10 mouse cellular contexts compared by ENCODE assay signal in the genomic region with DNA sequence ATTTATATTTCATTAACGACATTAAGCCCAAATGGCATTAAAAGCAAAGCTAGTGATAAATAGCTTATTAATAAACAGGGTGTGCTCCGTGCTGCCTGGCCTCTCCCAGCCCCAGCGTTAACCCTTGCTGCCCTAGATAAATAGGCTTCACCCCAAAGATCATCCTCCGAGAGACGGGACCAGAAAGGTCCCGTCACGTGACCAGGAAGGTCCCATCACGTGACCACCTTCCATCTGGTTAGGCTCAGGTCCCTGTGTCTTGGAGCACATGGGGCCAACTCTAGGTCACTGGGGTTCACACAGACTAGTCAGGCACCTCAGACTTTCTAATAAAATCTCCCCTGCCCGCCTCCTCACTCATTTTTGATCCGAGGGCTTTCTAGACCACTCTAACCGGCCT. TPM values are rescaled to one million over a fixed set of nuclear protein-coding genes. Genes with fewer than 3 reads are reported as not detected.
DNase-seq lines count a peak whose midpoint lies in the region; ATAC-seq and TF ChIP-seq lines count a peak whose summit lies in the region.
"Had no signal": no experiment of that assay in that cellular context is flagged by ENCODE, and none has a peak within 500 bp of the region (broad histone marks: within the 10 kb centered on the region; RNA-seq: fewer than 3 reads in every experiment).

No protein-coding gene starts in this region.

- H3K36me3 ChIP-seq in hindbrain, embryonic 15.5 days: no peaks in the 10 kb centered on the region
- H3K36me3 ChIP-seq in hindbrain, embryonic 10.5 days: no peaks in the 10 kb centered on the region
- H3K36me3 ChIP-seq in testis, adult 2 months (ENCODE audit: control insufficient read depth, insufficient read depth, low read length): no peaks in the 10 kb centered on the region
- H3K36me3 ChIP-seq in limb, embryonic 13.5 days: no peaks in the 10 kb centered on the region

- TF ChIP-seq CTCF in testis, adult 2 months (IDR thresholded peaks at IDR 0.05; ENCODE audit: control insufficient read depth, insufficient read depth, insufficient replicate concordance, low read depth, low read length): no peak

- DNase-seq in hindbrain, embryonic 10.5 days (ENCODE audit: low spot score): no peak
- DNase-seq in testis, postnatal 14 days (ENCODE audit: low spot score): no peak
- no peak for DNase-seq in layer of hippocampus, postnatal 25 days (ENCODE audit: extremely low spot score in 1 of 2, low spot score in 1 of 2)
- no peak for DNase-seq in frontal cortex, postnatal 14 days (ENCODE audit: low spot score in 2 of 2)
- DNase-seq: thymus, adult 18-20 months had no signal

- H3K27ac ChIP-seq in hindbrain, embryonic 15.5 days (replicated peaks): no peak overlapping the region
- H3K27ac ChIP-seq in hindbrain, embryonic 10.5 days: no peak overlapping the region
- H3K27ac ChIP-seq in testis, adult 2 months (ENCODE audit: control insufficient read depth, insufficient read depth, low read depth, low read length): no peak overlapping the region
- H3K27ac ChIP-seq in limb, embryonic 13.5 days: no peak overlapping the region

- no peak for TF ChIP-seq POLR2A in testis, adult 2 months (IDR thresholded peaks at IDR 0.05; ENCODE audit: control insufficient read depth, low read depth, low read length)

- ATAC-seq in hindbrain, embryonic 15.5 days (ENCODE audit: low FRiP score, low read depth): no peak
- ATAC-seq in limb, embryonic 13.5 days (ENCODE audit: low FRiP score, low read depth): no peak
- ATAC-seq: midbrain, embryonic 16.5 days had no signal

- WGBS in hindbrain, embryonic 15.5 days: 59% methylated on average over 11 of the region's 11 CpGs
- WGBS in hindbrain, embryonic 10.5 days: 74% methylated on average over 11 of the region's 11 CpGs
- WGBS in limb, embryonic 13.5 days: 47% methylated on average over 11 of the region's 11 CpGs

- H3K4me1 ChIP-seq in hindbrain, embryonic 15.5 days (replicated peaks): peaks cover 22% of the 10 kb centered on the region
- H3K4me1 ChIP-seq in hindbrain, embryonic 10.5 days (replicated peaks): peaks cover 63% of the 10 kb centered on the region
- peaks cover 12% of the 10 kb centered on the region for H3K4me1 ChIP-seq in testis, adult 2 months (ENCODE audit: control insufficient read depth, insufficient read depth, low read length)
- H3K4me1 ChIP-seq in limb, embryonic 13.5 days: peaks cover 32% of the 10 kb centered on the region

- H3K9me3 ChIP-seq in hindbrain, embryonic 15.5 days: no peaks in the 10 kb centered on the region
- no peaks in the 10 kb centered on the region for H3K9me3 ChIP-seq in hindbrain, embryonic 10.5 days
- H3K9me3 ChIP-seq in limb, embryonic 13.5 days: no peaks in the 10 kb centered on the region

- H3K27me3 ChIP-seq in hindbrain, embryonic 15.5 days: peaks cover 22% of the 10 kb centered on the region
- peaks cover 99% of the 10 kb centered on the region for H3K27me3 ChIP-seq in hindbrain, embryonic 10.5 days (ENCODE audit: insufficient read depth, poor library complexity, severe bottlenecking)
- no peaks in the 10 kb centered on the region for H3K27me3 ChIP-seq in testis, adult 2 months (ENCODE audit: control insufficient read depth, insufficient read depth, low read length)
- H3K27me3 ChIP-seq in limb, embryonic 13.5 days: peaks cover 67% of the 10 kb centered on the region

- no peak overlapping the region for H3K9ac ChIP-seq in hindbrain, embryonic 15.5 days
- no peak overlapping the region for H3K9ac ChIP-seq in limb, embryonic 13.5 days

- peak overlapping the region; percentile 16; the same call in 1 of the 2 replicates for H3K4me2 ChIP-seq in hindbrain, embryonic 15.5 days
- H3K4me2 ChIP-seq in limb, embryonic 13.5 days (replicated peaks): peak overlapping the region; percentile 36
- H3K4me2 ChIP-seq: heart, embryonic 11.5 days had no signal

- no peak overlapping the region for H3K4me3 ChIP-seq in hindbrain, embryonic 15.5 days
- H3K4me3 ChIP-seq in hindbrain, embryonic 10.5 days: no peak overlapping the region
- H3K4me3 ChIP-seq in testis, adult 2 months (ENCODE audit: control insufficient read depth, low read depth, low read length): peak overlapping the region; percentile 19
- H3K4me3 ChIP-seq in limb, embryonic 13.5 days: no peak overlapping the region

RNA-seq across cellular contexts. Expression of a gene that starts 42.5 kb away (rescaled TPM):
- polyA plus RNA-seq in hindbrain, embryonic 15.5 days (2015; fragmentation: Nextera tagmentation; extraction: Ambion mirVana): 4.6 and 6.7 TPM in 2 replicates
- polyA plus RNA-seq in hindbrain, embryonic 10.5 days (2016; fragmentation: Nextera tagmentation; extraction: Ambion mirVana): 13.8 and 14.4 TPM in 2 replicates
- polyA plus RNA-seq in testis, adult 2 months (2012; rRNA removed): 8.5 and 9.8 TPM in 2 replicates
- polyA plus RNA-seq in limb, embryonic 13.5 days (2015; fragmentation: Nextera tagmentation; extraction: Ambion mirVana): 4.1 and 4.5 TPM in 2 replicates
- under 1 TPM; 0.49 to 0.75 TPM for total RNA-seq in layer of hippocampus, postnatal 25 days (2021)
